Mouse (Mus musculus) heart, postnatal 10 days (tissue): ENCODE data around the gene Cacna1d. TPM values are rescaled to one million over a fixed set of nuclear protein-coding genes. Genes with fewer than 3 reads are reported as not detected.

Source experiments
- DNase-seq, 2 experiments: peaks; one replicate each; pipeline ENCODE4 v3.0.0; 2021
- intact Hi-C: fragments of 180-260 bp; cut with DNase I; formaldehyde crosslinking; loops from one replicate; pipeline ENCODE4 v1.15.1; 2025
- total RNA-seq, 2 experiments: library from RNA; stranded (reverse); gene quantifications; 2 replicates each; pipeline ENCODE4 v1.2.3; 2021

The Cacna1d gene
- total RNA-seq, result 1 to 10 TPM; 5.2 to 5.7 TPM

DNA sequence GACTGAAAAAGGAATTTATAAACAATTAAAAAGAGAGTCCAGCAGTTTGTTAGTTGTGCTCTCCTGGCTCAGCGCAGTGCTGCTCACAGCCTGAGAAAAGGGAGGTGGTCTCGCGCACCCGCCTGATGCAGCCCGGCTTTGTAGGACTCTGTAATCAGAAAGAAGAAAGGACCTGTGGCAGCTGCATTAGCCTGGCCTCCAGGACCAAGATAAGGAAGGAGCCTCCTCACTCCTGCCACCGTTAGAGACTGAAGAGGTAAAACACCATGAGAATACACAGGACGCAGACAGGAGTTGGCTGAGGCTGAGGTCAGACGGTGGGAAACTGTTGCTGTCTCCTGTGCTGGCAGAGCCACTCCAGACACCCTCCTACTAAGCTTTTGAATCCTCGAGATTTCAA is at the start of gene Cacna1d:
Gene Cacna1d, minus strand, starts transcription at position 114 of the 400 bp plus-strand sequence.
- intact Hi-C loops, result no loop called here
- no peak for DNase-seq

DNA sequence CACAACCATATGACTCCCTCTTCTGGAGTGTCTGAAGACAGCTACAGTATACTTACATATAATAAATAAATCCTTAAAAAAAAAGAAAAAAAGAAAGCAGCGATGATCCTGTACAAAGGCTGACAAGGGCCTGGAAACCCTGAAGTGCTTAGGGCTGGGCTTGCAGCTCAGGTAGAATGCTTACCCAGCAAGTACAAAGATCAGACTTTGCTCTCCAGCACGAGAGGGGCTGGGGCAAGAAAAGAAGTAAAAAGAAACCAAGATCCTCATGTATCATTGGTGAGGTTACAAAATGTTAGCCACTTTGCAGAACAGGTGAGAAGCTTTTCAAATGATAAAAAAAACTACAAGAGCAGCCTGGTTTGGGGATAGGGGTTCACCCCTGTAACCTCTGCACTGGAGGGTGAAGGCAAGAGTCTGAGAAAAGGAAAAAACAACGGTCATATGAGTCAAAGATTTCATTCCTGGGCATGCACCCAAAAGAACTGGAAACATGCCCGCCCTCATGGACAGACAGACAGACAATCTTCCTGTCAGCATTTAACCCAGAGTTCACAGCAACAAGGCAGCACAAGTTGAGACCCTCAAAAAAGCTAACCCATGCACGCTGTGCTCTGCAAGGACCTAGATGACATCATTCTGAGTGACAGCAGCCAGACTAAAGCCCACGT is 42.7 kb upstream of the Cacna1d start:
- peak in 1 of 2 experiments; percentile 42 for DNase-seq
- intact Hi-C loops, result loop anchor here (5.0 kb wide), 1 partner anchor 38 kb away; no protein-coding TSS in a partner anchor

DNA sequence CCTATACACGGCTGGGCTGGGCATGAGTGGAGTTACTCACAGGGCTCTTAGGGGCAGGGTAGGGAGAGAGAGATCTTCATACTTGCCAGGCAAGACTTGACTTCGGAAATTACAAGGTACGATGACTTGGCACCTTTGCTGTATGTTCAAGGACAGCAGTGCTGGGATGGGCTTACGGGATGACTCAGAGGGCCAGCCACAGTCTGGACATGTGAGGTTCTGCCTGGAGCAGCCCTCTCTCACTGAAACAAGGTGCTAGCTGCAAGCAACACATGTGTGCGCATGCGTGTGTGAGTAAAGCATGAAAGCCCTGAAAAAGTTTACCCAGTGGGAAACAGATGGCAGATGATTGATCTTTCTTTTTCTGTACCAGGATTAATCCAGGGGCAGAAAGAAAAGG is 40.6 kb upstream of the Cacna1d start:
- intact Hi-C loops, result loop anchor here (5.0 kb wide), 1 partner anchor 40 kb away; no protein-coding TSS in a partner anchor
- DNase-seq, result no peak

DNA sequence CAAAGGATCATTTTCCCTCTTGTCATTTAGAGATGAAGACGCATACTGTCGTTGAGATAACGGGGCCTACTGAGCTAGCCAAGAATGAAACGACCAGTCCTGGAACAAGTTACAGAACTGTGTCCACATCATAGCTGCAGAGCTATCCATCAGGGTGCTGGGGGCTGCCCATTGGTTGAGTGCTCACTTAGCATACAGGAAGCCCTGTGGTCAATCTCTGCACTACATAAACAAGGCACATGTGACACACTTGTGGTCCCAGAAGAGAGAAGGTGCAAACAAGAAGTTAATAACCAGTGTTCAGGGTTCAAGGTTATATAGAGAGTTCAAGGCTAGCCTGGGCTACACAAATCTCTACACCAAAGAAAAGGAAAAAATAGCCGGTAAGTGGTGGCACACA is 40.2 kb upstream of the Cacna1d start:
- intact Hi-C loops, result loop anchor here (5.0 kb wide), 1 partner anchor 41 kb away; no protein-coding TSS in a partner anchor
- DNase-seq, result no peak

DNA sequence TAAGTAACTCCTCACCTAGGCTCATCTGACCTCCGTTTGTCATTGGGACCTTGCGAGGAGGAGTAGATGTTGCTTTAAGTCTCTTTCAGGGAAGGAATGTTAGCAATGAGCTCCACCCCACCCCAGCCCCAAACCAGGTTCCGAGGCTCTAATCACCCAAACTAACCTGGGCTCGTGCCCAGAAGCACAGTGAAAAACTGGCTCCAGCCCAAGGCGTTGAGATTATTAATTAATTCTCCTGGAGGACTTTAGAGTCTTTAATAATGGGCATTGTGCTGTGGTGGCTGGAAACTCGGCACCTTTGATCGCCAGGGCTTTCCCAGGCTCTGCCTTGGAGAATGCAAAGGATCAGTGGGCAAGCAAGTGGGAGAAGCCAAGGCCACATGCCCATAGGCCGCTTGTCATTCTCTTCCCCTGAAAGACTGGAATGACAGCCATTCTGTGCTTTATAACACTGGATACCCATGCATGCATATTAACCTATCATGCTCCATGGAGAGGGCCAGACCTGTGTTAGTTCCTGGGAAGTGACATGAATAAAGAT is 39.5 kb upstream of the Cacna1d start:
- peak; percentile 55 to 74 for DNase-seq
- intact Hi-C loops, result loop anchor here (5.0 kb wide), 1 partner anchor 42 kb away; no protein-coding TSS in a partner anchor

DNA sequence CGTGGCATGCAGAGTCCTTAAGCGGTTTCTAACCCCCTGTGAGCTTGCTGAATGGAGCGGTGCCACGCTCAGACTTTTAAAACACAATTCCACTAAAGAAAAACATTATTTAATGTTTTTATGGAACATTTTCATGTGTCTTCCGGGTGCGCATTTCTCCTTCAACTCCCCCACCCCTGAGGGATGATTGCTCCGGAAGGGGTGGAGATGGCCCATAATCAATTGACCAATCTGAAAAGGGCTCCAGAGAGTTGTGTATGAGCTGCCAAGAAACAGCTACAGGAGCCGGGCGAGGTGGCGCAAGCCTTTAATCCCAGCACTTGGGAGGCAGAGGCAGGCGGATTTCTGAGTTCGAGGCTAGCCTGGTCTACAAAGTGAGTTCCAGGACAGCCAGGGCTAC is 38.2 kb upstream of the Cacna1d start:
- DNase-seq, result no peak
- intact Hi-C loops, result no loop called here

DNA sequence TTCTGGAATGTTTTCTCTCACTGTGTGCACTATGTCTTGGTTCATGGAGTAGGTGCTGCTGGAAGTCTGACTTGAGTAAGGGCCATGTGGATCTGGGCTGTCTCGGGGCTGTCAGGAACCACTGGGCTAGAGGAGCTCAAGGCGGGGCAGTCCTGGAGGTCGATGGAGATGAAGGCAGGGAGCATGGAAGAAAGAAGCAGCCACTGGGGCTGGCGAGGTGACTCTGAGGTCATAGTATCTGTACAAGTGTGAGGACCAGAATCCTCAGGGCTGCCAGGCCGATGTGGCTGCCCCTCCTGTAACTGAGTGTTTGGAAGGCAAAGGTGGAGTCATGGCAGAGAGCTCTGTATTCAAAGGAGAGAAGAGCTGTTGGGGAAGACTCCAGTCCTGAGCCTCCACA is 37.7 kb upstream of the Cacna1d start:
- no peak for DNase-seq
- intact Hi-C loops, result no loop called here

DNA sequence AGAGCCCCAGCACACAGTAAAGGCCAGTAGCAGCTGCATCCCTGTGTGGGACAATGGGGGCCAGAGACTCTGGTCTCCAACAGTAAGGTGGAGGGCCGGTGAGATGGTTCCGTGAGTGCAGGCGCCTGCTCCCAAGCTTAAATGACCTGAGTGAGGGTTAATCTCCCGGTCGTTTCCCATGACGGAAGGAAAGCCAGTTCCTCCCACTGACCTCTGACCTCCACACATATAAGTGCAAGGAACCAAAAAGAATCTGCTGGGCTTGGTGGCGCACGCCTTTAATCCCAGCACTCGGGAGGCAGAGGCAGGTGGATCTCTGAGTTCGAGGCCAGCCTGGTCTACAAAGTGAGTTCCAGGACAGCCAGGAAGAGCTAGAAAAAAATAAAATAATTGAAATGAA is 37.1 kb upstream of the Cacna1d start:
- intact Hi-C loops, result no loop called here
- DNase-seq, result no peak

DNA sequence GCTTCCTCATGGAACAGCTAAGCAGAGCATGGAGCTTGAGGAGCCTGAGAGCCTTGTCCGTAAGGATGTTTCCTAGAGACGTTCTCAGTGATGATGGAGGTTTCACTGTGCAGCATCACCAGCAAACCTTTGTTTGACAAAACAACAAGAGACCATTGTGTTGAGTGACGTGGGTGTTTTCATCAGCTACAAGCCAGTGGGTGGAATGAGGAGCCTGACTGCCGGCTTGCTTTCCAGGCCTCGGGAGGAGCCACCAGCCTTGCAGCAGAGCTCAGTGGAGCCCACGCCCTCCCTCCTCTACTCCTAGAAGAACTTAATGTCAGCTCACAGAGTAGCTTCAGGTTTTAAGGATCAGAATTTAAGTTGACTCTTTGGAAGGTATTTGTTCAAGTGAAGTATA is 32.1 kb upstream of the Cacna1d start:
- intact Hi-C loops, result no loop called here
- no peak for DNase-seq

DNA sequence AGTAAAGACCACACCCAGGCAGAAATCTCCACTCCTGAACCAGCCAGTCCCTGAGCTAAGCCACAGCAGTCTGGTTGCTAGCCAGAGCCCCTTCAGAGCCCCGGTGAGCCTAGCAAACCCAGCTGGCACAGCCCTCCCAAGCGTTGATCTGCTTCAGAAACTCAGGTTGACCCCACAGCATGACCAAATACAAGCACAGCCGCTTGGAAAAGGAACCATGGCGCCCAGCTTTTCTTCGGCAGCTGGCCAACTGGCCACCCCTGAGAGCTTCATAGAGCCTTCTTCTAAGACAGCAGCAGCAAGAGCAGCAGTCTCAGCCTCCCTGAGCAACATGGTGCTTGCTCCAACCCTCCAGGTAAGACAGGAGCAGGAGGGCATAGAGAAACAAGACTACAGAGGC is 28.1 kb upstream of the Cacna1d start:
- intact Hi-C loops, result no loop called here

DNA sequence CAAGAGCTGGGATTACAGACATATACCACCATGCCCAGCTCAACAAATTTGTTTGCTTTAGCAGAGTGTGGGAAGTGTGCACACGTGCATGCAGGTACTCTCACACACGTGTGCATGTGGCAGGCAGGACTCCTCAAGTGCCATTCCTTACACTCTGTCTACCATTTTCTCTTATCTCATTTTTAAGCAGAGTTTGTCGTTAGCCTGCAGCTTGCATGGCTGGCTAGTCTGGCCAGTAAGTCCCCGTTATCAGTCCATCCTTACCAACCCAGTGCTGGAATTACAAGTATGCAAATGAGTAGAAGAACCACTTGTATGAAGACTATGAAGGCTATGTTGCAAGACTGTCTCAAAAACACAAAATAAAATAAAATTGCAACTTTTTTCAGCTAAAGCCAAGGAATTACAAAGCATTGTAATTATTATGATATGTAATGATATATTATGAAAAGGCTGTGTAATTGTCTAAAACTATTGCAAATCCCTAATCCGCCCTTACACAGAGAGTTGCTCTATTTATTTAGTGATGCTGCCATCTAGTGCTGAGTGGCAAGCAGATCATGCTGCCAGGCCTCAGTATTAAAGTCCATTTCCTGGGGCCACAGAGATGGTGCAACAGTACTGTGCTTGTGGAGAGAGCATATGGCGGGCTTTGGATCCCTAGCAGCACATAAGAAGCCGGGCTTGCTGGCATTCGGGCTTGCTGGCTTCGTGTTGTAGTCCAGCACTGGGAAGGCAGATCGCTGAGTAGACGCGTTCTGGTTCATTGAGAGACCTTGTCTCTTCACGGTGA is 24.9 kb upstream of the Cacna1d start:
- intact Hi-C loops, result loop anchor here (1.0 kb wide), 1 partner anchor 379 kb away; no protein-coding TSS in a partner anchor
- peak in 1 of 2 experiments; percentile 21 for DNase-seq

More for the DNA sequence above, 28.1 kb upstream of the Cacna1d start:
- no peak for DNase-seq

DNA sequence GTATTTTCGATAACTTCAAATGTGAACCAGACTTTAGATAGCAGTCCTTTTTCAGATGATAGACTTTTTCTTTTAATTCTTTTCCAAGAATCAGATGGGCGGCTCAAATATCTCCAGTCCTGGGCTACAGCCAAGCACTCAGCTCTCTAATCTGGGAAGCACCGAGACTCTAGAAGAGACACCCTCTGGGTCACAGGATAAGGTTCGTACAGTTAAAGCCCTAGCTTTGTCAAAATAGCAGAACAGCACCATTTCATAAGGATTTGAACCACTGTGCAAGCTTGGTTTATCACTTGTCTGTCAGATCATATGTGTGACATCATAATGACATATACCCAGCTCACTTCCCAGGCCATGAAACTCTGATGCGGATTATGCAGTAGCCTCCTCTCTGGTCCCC is 21.6 kb upstream of the Cacna1d start:
- no peak for DNase-seq
- intact Hi-C loops, result no loop called here

DNA sequence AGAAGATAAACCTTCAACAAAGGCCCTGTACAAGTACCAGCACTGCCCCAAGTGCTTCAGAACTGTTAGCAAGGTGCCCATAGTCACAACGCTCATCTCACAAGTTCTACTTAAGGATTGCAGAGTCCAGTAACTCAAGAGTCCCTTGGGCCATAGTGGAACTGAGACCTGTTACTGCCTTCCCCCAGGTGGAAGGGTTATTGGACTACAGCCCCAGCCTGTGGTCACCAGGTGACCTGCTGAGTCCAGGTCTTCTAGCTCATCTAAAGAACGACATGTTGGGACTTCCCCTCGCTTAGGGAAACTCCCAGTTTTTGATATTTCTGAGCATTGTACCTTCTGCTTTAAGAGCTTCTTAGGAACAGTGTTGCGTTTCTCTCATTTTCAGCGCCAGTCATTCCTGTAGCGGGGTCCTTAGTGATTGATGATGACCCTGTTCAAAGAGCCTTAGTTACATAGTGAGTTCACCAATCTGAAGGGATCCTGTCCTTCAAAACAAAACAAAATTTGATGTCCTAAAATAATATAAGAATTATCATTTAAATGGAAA is 19.0 kb upstream of the Cacna1d start:
- DNase-seq, result no peak
- intact Hi-C loops, result no loop called here

DNA sequence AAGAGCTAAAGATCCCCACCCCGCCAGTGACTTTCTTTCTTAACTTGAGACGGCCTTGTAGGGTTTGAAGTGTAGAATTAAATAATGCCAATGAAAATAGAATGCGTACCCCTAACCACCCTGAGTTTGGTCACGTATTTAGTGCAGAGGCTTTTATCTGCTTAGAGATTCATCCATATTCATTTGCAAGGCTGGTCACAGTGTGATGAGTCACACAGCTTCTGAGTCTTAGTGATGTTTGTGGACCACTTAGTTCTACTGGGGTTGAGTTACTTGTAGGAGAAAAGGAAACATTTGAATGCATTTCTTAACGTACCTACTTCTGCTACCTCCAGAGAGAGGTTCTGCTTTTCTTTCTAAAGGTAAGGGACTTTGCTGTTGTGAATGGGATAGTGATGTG is 13.7 kb upstream of the Cacna1d start:
- no peak for DNase-seq
- intact Hi-C loops, result no loop called here

DNA sequence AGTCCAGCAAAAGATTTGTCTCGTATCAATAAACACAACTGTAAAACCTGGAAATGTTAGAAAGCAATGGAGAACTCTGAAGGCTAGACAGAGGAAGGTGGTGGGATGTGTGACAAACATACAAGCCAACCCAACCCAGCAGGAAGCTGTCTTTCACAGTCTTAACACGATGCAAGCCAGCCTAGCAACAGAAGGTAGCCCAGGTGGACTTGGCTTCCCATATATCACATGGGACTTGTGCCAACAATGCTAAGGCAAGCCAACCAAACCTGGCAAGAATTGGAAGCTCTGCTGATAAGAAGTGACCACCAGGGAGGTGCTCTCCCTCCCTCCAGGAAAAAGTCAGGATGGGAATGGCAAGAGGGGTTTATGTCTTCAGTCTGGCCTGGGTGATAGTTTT is 6.9 kb upstream of the Cacna1d start:
- no peak for DNase-seq
- intact Hi-C loops, result no loop called here

DNA sequence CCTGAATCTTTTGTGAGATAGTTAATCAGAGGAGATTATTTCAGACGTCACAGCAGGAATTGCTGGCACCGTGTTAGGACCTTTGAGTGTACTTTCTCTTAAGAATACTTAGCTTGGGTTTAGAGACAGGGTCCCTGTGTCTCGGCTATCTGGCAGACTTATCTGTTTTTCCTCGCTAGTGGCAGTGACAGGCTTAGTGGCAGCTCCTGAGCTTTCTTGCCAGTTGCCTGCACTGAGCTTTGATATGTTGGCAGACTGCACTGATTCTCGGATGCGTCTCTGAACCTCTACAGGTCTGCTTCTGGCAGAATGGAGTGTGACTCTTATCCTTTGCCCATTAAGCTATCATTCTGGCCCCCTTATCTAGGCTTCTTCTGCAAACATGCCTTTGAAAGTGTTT is 3.7 kb upstream of the Cacna1d start:
- no peak for DNase-seq
- intact Hi-C loops, result no loop called here

DNA sequence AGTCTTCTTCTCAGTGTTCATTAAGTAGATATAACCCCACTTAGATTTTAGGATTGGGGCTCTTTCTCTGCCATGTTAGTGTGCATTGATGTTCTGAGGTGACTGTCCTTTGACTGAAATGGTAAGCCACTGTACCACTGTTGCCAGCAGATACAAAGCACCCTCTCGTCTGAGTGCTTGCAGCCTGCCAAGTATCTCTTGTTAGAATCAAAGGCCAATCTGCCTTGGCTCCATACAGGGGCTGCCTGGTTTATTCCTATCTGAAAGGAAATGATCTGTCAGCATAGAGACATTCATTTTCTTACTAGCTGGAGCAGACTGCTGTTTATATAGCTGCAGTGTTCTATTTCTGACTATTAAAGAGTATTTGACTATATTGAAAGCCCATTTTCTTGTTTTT is 2.0 kb upstream of the Cacna1d start:
- intact Hi-C loops, result no loop called here
- DNase-seq, result no peak

DNA sequence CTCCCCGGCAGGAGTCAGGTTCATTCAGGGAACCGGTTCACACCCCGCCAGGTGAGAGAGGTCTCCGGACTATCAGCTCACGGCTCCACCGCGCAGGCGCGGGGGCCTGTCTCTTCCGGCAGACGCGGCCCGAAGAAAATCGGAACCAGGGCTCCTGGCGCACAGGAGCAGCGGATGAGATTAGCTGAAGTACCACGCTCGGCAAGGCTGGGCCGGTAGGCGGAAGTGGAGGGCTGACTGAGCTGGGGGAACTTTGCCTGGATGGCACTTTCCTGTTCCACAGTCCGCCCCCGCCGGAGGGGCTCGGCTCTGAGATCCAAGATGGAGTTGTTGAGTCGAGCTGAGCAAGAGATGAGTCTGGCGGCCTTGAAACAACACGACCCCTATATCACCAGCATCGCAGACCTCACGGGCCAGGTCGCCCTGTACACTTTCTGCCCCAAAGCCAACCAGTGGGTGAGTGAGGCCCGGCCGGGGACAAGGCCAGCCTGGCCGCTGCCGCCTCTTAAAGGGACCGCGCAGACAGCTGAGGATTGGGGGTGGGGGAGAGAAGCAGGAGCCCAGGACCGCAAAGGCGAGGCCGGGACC is 11.8 kb downstream of the Cacna1d start, which contains the start of gene Dcp1a:
Gene Dcp1a, plus strand, starts transcription at position 175 of the 588 bp plus-strand sequence.
- intact Hi-C loops, result loop anchor here (2.0 kb wide), 1 partner anchor 69 kb away; the partner anchor contains the start of gene Tkt
- peak; percentile 97 to 98 for DNase-seq

DNA sequence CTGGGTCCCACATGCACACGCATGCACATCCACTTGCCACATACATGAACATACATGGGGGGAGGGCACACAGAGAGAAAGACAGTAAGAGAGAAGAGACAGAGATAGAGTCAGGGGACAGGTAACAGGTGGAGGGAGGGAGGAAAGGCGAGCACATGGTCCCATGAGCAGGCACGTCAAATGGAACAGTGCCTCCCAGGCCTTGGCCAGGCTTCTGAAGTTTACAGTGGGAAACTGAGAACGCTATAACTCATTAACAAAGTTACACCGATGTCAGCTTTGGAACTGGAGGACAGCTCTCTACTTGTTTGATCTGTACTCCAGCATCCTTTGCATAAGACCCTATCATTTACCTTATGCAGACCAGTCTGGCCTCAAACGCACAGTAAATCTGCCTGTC is 16.8 kb downstream of the Cacna1d start:
- intact Hi-C loops, result no loop called here
- DNase-seq, result no peak

DNA sequence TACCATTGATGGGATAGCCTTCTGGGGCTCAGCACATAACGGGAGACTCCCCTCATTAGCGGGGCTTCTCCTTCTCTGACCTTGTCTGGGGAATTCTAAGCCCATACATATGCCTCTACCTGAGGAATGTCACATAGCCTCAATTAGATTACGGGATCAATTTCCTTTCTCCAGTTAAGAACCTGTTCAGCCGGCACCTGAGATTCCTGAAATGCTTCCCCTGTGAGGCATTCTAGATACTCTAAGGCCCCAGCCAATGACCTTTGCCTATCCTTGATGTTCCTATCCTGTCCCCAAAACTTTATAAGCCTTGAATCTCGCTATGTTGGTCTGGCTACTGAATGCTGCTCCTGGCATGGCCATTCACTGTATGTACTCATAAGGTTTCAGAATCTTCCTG is 17.6 kb downstream of the Cacna1d start:
- intact Hi-C loops, result no loop called here

DNA sequence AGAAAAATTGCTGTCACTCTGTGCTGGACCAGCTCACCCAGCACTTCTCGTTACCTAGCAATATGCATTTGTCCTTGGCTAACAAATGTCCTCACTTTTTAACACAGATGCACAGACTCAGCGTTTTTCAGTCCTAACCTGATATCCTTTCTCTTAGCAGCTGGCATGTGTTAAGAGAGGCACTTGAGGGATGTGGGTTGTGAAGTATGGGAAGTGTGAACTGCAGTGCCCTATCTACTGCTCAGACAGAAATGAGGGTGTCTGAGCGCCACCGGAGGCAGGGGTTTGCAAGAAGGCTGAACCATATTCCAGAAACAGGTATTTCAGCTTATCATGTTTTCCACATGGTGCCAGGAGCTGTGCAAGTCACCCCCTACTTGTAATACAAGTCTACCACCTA is 27.9 kb downstream of the Cacna1d start:
- intact Hi-C loops, result loop anchor here (5.0 kb wide), 1 partner anchor 111 kb away; no protein-coding TSS in a partner anchor
- no peak for DNase-seq

More for the DNA sequence above, 17.6 kb downstream of the Cacna1d start:
- DNase-seq, result no peak
